In the genomic region with DNA sequence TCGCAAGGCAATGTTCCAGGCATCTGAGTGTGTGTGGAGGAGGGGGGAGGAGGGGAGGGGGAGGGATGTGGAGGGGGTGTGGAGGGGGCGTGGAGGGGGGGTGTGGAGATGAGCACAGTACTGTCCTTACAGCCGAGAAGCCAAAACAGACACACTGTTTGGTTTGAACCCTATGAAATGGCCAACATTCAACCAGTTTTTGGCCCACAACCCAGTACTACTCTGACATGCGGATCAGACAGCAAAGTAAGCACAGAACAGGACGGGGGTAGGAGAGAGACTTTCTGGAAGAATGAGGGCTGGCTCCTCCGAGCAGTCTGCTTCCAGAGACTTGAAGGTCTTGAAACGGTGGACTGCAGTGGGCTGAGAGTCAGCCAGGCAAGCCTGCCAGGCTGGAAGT, we compare ENCODE assay signal across 22 mouse cellular contexts. TPM values are rescaled to one million over a fixed set of nuclear protein-coding genes. Genes with fewer than 3 reads are reported as not detected.
A peak's percentile ranks its signal among the peaks of the same experiment; 100 is the strongest.
DNase-seq lines count a peak whose midpoint lies in the region; ATAC-seq and TF ChIP-seq lines count a peak whose summit lies in the region.
"Had no signal": no experiment of that assay in that cellular context is flagged by ENCODE, and none has a peak within 500 bp of the region (broad histone marks: within the 10 kb centered on the region; RNA-seq: fewer than 3 reads in every experiment).

No protein-coding gene starts in this region.

- TF ChIP-seq EP300 in heart, postnatal 0 days (IDR thresholded peaks at IDR 0.05; ENCODE audit: low read depth), result no peak

- no peak for TF ChIP-seq CTCF in heart, postnatal 0 days (IDR thresholded peaks at IDR 0.05; ENCODE audit: low read depth)
- no peak for TF ChIP-seq CTCF in lung, adult 2 months (IDR thresholded peaks at IDR 0.05; ENCODE audit: insufficient read depth, low read length)
- TF ChIP-seq CTCF in embryonic fibroblast, embryonic 13.5 days (IDR thresholded peaks at IDR 0.05; ENCODE audit: borderline replicate concordance, insufficient read depth, low read length), result no peak

- no peak overlapping the region for H3K4me2 ChIP-seq in heart, postnatal 0 days (ENCODE audit: low read depth, low read length)
- H3K4me2 ChIP-seq in lung, embryonic 16.5 days (ENCODE audit: low read depth, low read length), result no peak overlapping the region
- H3K4me2 ChIP-seq: embryonic facial prominence, embryonic 15.5 days; heart, embryonic 12.5 days; limb, embryonic 12.5 days; liver, embryonic 12.5 days; stomach, embryonic 15.5 days had no signal

- H3K9me3 ChIP-seq in heart, postnatal 0 days (replicated peaks; ENCODE audit: control insufficient read depth, low read length), result no peaks in the 10 kb centered on the region
- no peaks in the 10 kb centered on the region for H3K9me3 ChIP-seq in lung, embryonic 16.5 days (ENCODE audit: control insufficient read depth, low read length)
- H3K9me3 ChIP-seq: embryonic facial prominence, embryonic 15.5 days; heart, embryonic 12.5 days; limb, embryonic 12.5 days; liver, embryonic 12.5 days; midbrain, embryonic 10.5 days; stomach, embryonic 15.5 days had no signal

- TF ChIP-seq POLR2A in lung, adult 2 months (IDR thresholded peaks at IDR 0.05; ENCODE audit: borderline replicate concordance, extremely low read depth, low read depth, low read length), result no peak
- no peak for TF ChIP-seq POLR2A in embryonic fibroblast, embryonic 13.5 days (IDR thresholded peaks at IDR 0.05; ENCODE audit: low read depth, low read length)

- ATAC-seq in heart, postnatal 0 days (ENCODE audit: insufficient read depth, low read depth), result no peak; the same call in 1 of the 2 replicates
- peak; percentile 78 for ATAC-seq in lung, embryonic 16.5 days (ENCODE audit: low read depth)
- ATAC-seq in megakaryocyte-erythroid progenitor cell, adult 5-6 weeks (replicated peaks; ENCODE audit: low FRiP score, low TSS enrichment, poor library complexity, severe bottlenecking), result no peak
- ATAC-seq: forebrain, embryonic 16.5 days; hindbrain, embryonic 16.5 days; intestine, postnatal 0 days; liver, embryonic 12.5 days had no signal

- 57% methylated on average over 7 of the region's 7 CpGs for WGBS in heart, postnatal 0 days
- WGBS in lung, embryonic 16.5 days, result 28% methylated on average over 7 of the region's 7 CpGs
- WGBS in lung, adult 2 months, result 65% methylated on average over 7 of the region's 7 CpGs

- DNase-seq in heart, postnatal 0 days (ENCODE audit: low spot score), result no peak
- DNase-seq in heart, postnatal 4 days, result no peak
- no peak for DNase-seq in lung, adult 2 months
- DNase-seq in NIH3T3 (ENCODE audit: low read depth), result peak; percentile 21
- DNase-seq in gastrocnemius, adult 18-20 months (ENCODE audit: low spot score), result no peak
- DNase-seq: cerebellum, adult 11 months; cerebellum, adult 9-11 months; thymus, adult 2 months had no signal

- H3K4me3 ChIP-seq in heart, postnatal 0 days (ENCODE audit: low read depth, low read length), result no peak overlapping the region
- H3K4me3 ChIP-seq in lung, embryonic 16.5 days (ENCODE audit: low read length), result no peak overlapping the region
- no peak overlapping the region for H3K4me3 ChIP-seq in lung, adult 2 months (replicated peaks; ENCODE audit: extremely low read depth, low read depth, low read length)
- H3K4me3 ChIP-seq in embryonic fibroblast, embryonic 13.5 days (ENCODE audit: insufficient read depth, low read length), result no peak overlapping the region
- H3K4me3 ChIP-seq: embryonic facial prominence, embryonic 15.5 days; heart, embryonic 12.5 days; layer of hippocampus, adult 2 months; limb, embryonic 12.5 days; liver, embryonic 12.5 days; midbrain, embryonic 10.5 days; stomach, embryonic 15.5 days had no signal

- H3K4me1 ChIP-seq in heart, postnatal 0 days (ENCODE audit: control insufficient read depth, insufficient read depth), result no peaks in the 10 kb centered on the region
- peaks cover 3% of the 10 kb centered on the region; the same call in 1 of the 2 replicates for H3K4me1 ChIP-seq in lung, embryonic 16.5 days (replicated peaks; ENCODE audit: control insufficient read depth, insufficient read depth, low read length)
- peaks cover 2% of the 10 kb centered on the region; the same call in 1 of the 2 replicates for H3K4me1 ChIP-seq in lung, adult 2 months (ENCODE audit: control insufficient read depth, insufficient read depth, low read length)
- peaks cover 7% of the 10 kb centered on the region for H3K4me1 ChIP-seq in embryonic fibroblast, embryonic 13.5 days (ENCODE audit: control insufficient read depth, insufficient read depth, low read length)
- H3K4me1 ChIP-seq: embryonic facial prominence, embryonic 15.5 days; heart, embryonic 12.5 days; limb, embryonic 12.5 days; liver, embryonic 12.5 days; midbrain, embryonic 10.5 days; stomach, embryonic 15.5 days had no signal

- H3K36me3 ChIP-seq in heart, postnatal 0 days (replicated peaks; ENCODE audit: control insufficient read depth, insufficient read depth, low read length), result no peaks in the 10 kb centered on the region
- H3K36me3 ChIP-seq in lung, embryonic 16.5 days (ENCODE audit: control insufficient read depth, insufficient read depth, low read length), result no peaks in the 10 kb centered on the region
- H3K36me3 ChIP-seq: embryonic facial prominence, embryonic 15.5 days; heart, embryonic 12.5 days; limb, embryonic 12.5 days; liver, embryonic 12.5 days; midbrain, embryonic 10.5 days; stomach, embryonic 15.5 days had no signal

- 0 out of 2 replicates have a peak, but pooled peaks cover 4% of the 10 kb centered on the region for H3K27me3 ChIP-seq in heart, postnatal 0 days (ENCODE audit: control insufficient read depth, insufficient read depth, low read length)
- H3K27me3 ChIP-seq in lung, embryonic 16.5 days (ENCODE audit: control insufficient read depth, insufficient read depth, low read depth, low read length), result peaks cover 3% of the 10 kb centered on the region; the same call in 1 of the 2 replicates

- no peak overlapping the region for H3K9ac ChIP-seq in heart, postnatal 0 days (replicated peaks; ENCODE audit: low read depth, low read length)
- H3K9ac ChIP-seq in lung, embryonic 16.5 days (ENCODE audit: low read length), result no peak overlapping the region
- H3K9ac ChIP-seq: embryonic facial prominence, embryonic 15.5 days; heart, embryonic 12.5 days; limb, embryonic 12.5 days; liver, embryonic 12.5 days; stomach, embryonic 15.5 days had no signal

- H3K27ac ChIP-seq in heart, postnatal 0 days (ENCODE audit: low read depth), result 0 out of 2 replicates have a peak overlapping the region, but pooled peaks have one; percentile 46
- H3K27ac ChIP-seq in lung, embryonic 16.5 days (ENCODE audit: low read length), result peak overlapping the region; percentile 86
- H3K27ac ChIP-seq in embryonic fibroblast, embryonic 13.5 days (ENCODE audit: insufficient read depth, low read length), result peak overlapping the region; percentile 87
- H3K27ac ChIP-seq: embryonic facial prominence, embryonic 15.5 days; layer of hippocampus, adult 2 months; limb, embryonic 12.5 days; liver, embryonic 12.5 days; macrophage; midbrain, embryonic 10.5 days; stomach, embryonic 15.5 days had no signal

RNA-seq across cellular contexts. Expression of gene Pja1, which starts 59.4 kb away (rescaled TPM):
- 29.1 and 49.7 TPM in 2 replicates for total RNA-seq in heart, postnatal 0 days (2014; rRNA removed; ENCODE audit: low replicate concordance)
- polyA plus RNA-seq in heart, postnatal 0 days (2015; fragmentation: Nextera tagmentation; extraction: Ambion mirVana), result 71.3 and 72.1 TPM in 2 replicates
- 10 to 100 TPM; 37.7 to 40.0 TPM for total RNA-seq in heart, postnatal 4 days (2021)
- 138 and 146 TPM in 2 replicates for polyA plus RNA-seq in lung, embryonic 16.5 days (2015; fragmentation: Nextera tagmentation; extraction: Ambion mirVana)
- polyA plus RNA-seq in lung, adult 2 months (2012; rRNA removed), result 29.0 and 41.4 TPM in 2 replicates
- polyA plus RNA-seq in embryonic fibroblast, embryonic 13.5 days (2011; ENCODE audit: insufficient read length, low read depth, missing spikeins), result 53.8 and 54.6 TPM in 2 replicates
- total RNA-seq in gastrocnemius, adult 18-20 months (2021), result 10 to 100 TPM; 14.0 to 14.1 TPM
- total RNA-seq in megakaryocyte-erythroid progenitor cell, adult 5-6 weeks (2014; fragmentation: Nextera tagmentation), result 34.2 and 43.7 TPM in 2 replicates
- 54.1 and 61.3 TPM in 2 replicates for total RNA-seq in megakaryocyte-erythroid progenitor cell, adult 5-6 weeks (2017)
